Mouse (Mus musculus) spleen, adult 2 months (tissue): ENCODE measurements at regions not wholly inside any gene's neighbourhood (a gene's known extent, or its start where the extent isn't known, plus 50 kb on each side); places are given as distances from the start of the nearest gene placed in this dataset.
"Not testable (repeated sequence)": the region's sequence is repeated elsewhere in the genome, so short reads cannot be mapped to it uniquely, and the experiment has no call there.

ENCODE experiments used
- DNase-seq, 2 experiments: peaks; one replicate each; pipeline versions ENCODE4 v3.0.0 to v3.0.0-alpha.2; 2012 to 2021; ENCODE audit warnings: low spot score in 2 of 2, low read depth in 1 of 2
- H3K27ac ChIP-seq: fragments of 200-500 bp; 2 replicates; pipeline ENCODE4 v1.5.1; 2012; ENCODE audit warnings: low read length, inconsistent platforms; ENCODE audit not compliant: insufficient read depth
- H3K27me3 ChIP-seq: fragments of 200-500 bp; 2 replicates; pipeline ENCODE4 v1.6.1; 2012; ENCODE audit warnings: mild to moderate bottlenecking, moderate library complexity, low read length, inconsistent platforms; ENCODE audit not compliant: control insufficient read depth, insufficient read depth
- H3K36me3 ChIP-seq: fragments of 200-500 bp; 2 replicates; pipeline ENCODE4 v1.6.1; 2012; ENCODE audit warnings: mild to moderate bottlenecking, low read length, inconsistent platforms; ENCODE audit not compliant: control insufficient read depth, insufficient read depth
- H3K4me1 ChIP-seq: fragments of 200-500 bp; 2 replicates; pipeline ENCODE4 v1.6.1; 2011; ENCODE audit warnings: inconsistent platforms; ENCODE audit not compliant: control insufficient read depth, insufficient read depth, insufficient read length
- H3K4me3 ChIP-seq: fragments of 200-500 bp; 2 replicates; pipeline ENCODE4 v1.5.1; 2011; ENCODE audit warnings: mild to moderate bottlenecking, inconsistent platforms; ENCODE audit not compliant: insufficient read depth, insufficient read length; ENCODE audit errors: extremely low read depth
- CTCF ChIP-seq: fragments of 200-500 bp; IDR thresholded peaks from 2 replicates; pipeline ENCODE4 v1.5.1; 2011; ENCODE audit warnings: mild to moderate bottlenecking, inconsistent platforms; ENCODE audit not compliant: insufficient read depth, insufficient read length, insufficient replicate concordance; ENCODE audit errors: extremely low read depth
- POLR2A ChIP-seq: fragments of 200-500 bp; IDR thresholded peaks from 2 replicates; pipeline ENCODE4 v1.6.1; 2011; ENCODE audit warnings: low read depth, low read length, inconsistent platforms
- WGBS: fragments of 180-500 bp; shearing (Covaris S2); methylation state at CpG from one replicate; pipeline ENCODE4 v1.1.7; 2018; 5-methylcytosine and 5-hydroxymethylcytosine counted together

DNA sequence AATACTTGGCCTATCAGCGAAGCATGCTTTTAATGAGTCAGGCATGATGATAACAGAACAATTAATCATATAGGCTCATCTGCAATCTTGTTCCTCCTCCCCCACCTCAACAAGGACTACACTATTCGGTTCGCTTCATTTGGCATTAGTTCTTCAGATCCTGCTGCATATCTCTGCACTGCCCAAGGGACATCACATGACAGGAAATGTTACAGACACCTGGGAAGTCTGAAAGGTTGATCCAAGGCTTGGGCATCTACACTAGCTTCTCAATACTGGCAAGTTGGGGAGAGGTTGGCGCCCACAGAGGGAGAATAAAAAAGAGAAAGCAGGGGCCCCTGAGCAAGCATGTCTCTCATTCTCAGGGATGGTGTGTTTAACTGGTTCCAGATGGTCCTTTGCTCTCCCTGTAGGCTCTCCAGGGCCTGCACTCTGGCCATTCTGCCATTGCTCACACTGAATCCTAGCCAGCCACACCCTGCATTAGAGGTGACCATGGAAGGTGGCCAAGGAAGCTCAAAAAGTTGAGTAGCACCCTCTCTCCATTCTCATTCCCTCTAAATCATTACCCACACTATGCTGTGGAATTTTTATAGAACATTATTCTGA, 100.4 kb upstream of the Galnt18 start:
- no peak overlapping the region for H3K27ac ChIP-seq
- 80% methylated on average over 4 of the region's 4 CpGs for WGBS

DNA sequence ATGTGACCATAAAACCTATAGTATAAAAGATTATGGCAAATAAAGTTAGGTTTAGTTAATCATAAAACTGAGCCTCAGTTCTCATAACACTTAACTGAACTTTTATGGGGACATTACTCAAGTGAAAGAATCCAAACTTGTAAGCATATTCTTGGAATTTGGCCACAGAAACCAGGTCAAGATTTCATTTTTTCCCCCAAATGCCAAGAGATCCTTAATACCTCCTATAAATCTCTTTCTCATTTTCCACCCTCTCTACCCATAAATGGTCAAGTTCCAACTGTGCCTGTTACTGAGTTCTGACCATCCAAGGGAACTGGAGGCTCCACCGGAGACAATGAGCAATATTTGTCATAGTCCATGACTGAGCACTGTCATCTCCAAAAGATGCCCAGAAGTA, 97.8 kb upstream of the Galnt18 start:
- Histone ChIP-seq H3K36me3 (no peaks in the 10 kb centered on the region), H3K4me1 (no peaks in the 10 kb centered on the region), H3K4me3 (no peak overlapping the region), H3K27me3 (no peaks in the 10 kb centered on the region), H3K27ac (no peak overlapping the region)
- 74% methylated on average over 1 of the region's 1 CpGs for WGBS
- DNase-seq, result no peak
- TF ChIP-seq POLR2A (no peak), CTCF (no peak)

More for the DNA sequence above, 100.4 kb upstream of the Galnt18 start:
- Histone ChIP-seq H3K36me3 (no peaks in the 10 kb centered on the region), H3K27me3 (no peaks in the 10 kb centered on the region), H3K4me1 (no peaks in the 10 kb centered on the region), H3K4me3 (no peak overlapping the region)
- no peak for TF ChIP-seq CTCF
- no peak for TF ChIP-seq POLR2A
- DNase-seq, result no peak

DNA sequence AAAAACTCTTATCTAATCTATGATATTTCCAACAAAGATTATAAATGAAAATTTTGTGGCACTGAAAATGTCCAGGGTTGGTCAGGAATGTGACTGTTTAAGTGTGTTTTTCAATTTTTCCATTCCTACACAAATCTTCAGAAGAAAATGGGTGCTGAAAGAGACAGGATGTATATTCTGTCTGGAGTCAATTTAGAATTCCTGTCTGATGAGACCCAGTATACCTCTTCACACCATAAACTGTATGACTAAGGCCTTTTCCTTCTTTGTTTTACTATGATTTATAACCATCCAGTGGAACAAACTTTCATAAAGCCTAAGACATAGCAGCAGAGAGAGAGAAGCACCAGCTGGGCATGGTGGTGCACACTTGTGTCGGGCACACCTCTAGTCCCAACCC, 96.2 kb upstream of the Galnt18 start:
- DNase-seq, result no peak
- H3K27ac ChIP-seq, result no peak overlapping the region
- H3K4me1 ChIP-seq, result no peaks in the 10 kb centered on the region
- no peak overlapping the region for H3K4me3 ChIP-seq
- H3K36me3 ChIP-seq, result no peaks in the 10 kb centered on the region
- H3K27me3 ChIP-seq, result no peaks in the 10 kb centered on the region
- TF ChIP-seq POLR2A (no peak), CTCF (no peak)
- WGBS, result 72% methylated on average over 1 of the region's 1 CpGs

DNA sequence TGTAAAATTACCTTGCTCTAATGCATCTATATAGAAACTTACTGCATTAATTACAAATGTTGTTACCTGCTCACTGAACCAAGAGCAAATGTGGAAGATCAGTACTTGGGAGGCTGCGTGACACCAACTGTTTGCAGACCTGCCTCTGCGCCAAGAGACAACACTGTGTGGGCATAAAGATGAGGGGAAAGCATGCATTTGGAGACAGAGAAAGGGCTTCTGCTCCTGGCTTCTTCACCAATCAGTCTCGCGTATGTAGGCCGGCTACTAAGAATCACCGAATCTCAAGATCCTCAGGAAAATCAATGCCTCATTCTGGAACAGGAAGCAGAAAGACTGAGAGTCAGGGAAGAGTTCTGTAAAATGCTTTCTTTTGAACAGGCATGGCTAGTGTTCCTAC, 89.6 kb upstream of the Galnt18 start:
- H3K4me1 ChIP-seq, result no peaks in the 10 kb centered on the region
- no peak overlapping the region for H3K4me3 ChIP-seq
- H3K36me3 ChIP-seq, result no peaks in the 10 kb centered on the region
- H3K27me3 ChIP-seq, result no peaks in the 10 kb centered on the region
- DNase-seq, result no peak
- no peak for TF ChIP-seq POLR2A
- no peak for TF ChIP-seq CTCF
- WGBS, result 92% methylated on average over 6 of the region's 6 CpGs
- no peak overlapping the region for H3K27ac ChIP-seq

DNA sequence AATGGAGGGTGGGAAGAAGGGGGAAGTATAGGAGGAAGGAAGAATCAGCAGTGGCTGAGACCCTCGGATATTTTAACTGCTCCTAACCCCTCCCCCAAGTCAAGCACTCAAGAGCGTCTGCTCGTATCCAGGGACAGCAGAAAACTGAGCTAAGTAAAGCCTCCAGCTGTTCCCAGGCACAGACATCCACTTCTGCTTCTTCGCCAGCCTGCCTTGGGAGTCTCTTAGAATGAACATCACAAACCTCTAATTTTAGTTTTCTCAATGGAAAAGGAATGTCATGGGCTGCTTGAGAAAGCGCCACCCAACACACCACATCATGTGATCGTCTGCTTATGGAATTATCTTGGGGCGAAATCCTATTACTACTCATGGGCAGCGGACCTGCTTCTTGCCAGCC, 83.3 kb upstream of the Galnt18 start:
- 68% methylated on average over 8 of the region's 8 CpGs for WGBS
- DNase-seq, result no peak

DNA sequence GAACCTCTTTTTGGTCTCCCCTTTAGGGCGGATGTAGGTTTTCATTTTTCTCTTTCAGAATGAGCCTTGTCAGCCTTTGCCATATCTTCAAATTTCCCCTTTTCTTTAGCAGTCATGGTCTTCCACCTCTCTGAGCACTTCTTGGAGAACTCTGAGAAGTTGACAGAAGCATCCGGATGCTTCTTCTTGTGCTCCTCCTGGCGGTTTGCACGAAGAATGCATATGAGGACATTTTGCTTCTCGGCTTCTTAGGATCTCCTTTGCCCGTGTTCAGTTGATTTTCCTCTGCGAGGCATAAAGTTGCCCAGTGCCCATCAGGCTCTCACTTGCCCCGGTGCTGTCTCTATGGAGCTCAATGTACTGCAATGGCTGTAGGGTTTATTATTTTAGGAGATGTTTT, 78.5 kb upstream of the Galnt18 start:
- H3K4me3 ChIP-seq, H3K27me3 ChIP-seq, DNase-seq, H3K27ac ChIP-seq, H3K4me1 ChIP-seq, H3K36me3 ChIP-seq: not testable (repeated sequence)
- 78% methylated on average over 8 of the region's 8 CpGs for WGBS

More for the DNA sequence above, 83.3 kb upstream of the Galnt18 start:
- H3K36me3 ChIP-seq, result no peaks in the 10 kb centered on the region
- no peak overlapping the region for H3K27ac ChIP-seq
- H3K4me1 ChIP-seq, result no peaks in the 10 kb centered on the region
- TF ChIP-seq CTCF (no peak), POLR2A (no peak)
- no peaks in the 10 kb centered on the region for H3K27me3 ChIP-seq
- no peak overlapping the region for H3K4me3 ChIP-seq

DNA sequence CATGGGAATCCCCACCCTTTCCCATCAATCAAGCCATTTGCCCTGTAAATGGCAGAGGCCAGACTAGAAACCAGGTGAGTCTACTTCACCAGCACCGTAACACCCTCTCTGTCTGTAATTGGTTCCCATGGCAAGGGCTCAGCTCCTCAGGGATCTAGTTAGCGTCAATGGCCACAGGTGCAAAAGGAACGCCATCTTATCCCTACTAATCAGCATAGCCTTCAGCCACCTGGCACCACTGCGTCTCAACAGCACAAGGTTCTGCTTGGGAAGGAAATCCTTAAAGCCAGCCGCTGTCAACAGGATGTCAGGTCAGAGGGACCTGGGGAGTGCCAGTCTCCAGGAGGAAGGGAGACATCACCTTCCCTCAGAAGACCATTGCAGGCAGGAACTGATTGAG, 77.2 kb upstream of the Galnt18 start:
- no peaks in the 10 kb centered on the region for H3K36me3 ChIP-seq
- H3K27ac ChIP-seq, result no peak overlapping the region
- no peaks in the 10 kb centered on the region for H3K4me1 ChIP-seq
- H3K27me3 ChIP-seq, result no peaks in the 10 kb centered on the region
- DNase-seq, result no peak
- TF ChIP-seq POLR2A (no peak), CTCF (no peak)
- no peak overlapping the region for H3K4me3 ChIP-seq
- 69% methylated on average over 5 of the region's 5 CpGs for WGBS
